Mouse (Mus musculus): ENCODE measurements around the gene Ucp2.

- TF ChIP-seq USF1 (IDR thresholded peaks at IDR 0.05; ENCODE audit: low read depth): no peak
- no peak for TF ChIP-seq POLR2A (IDR thresholded peaks at IDR 0.05; ENCODE audit: insufficient read length, low read depth)
- TF ChIP-seq TCF3 (IDR thresholded peaks at IDR 0.05; ENCODE audit: insufficient read length, low read depth): no peak
- TF ChIP-seq POLR2AphosphoS2 (IDR thresholded peaks at IDR 0.05; ENCODE audit: insufficient read length, low read depth): no peak
- no peak for TF ChIP-seq MYOG (IDR thresholded peaks at IDR 0.05; ENCODE audit: control insufficient read depth in 1 of 3, insufficient read depth in 1 of 3, insufficient read length in 2 of 3, low read depth in 2 of 3)
- TF ChIP-seq TCF12 (IDR thresholded peaks at IDR 0.05; ENCODE audit: insufficient read depth, poor library complexity, severe bottlenecking): no peak
- no peak for TF ChIP-seq MAX (IDR thresholded peaks at IDR 0.05; ENCODE audit: low read depth)
- TF ChIP-seq E2F4 (IDR thresholded peaks at IDR 0.05; ENCODE audit: insufficient read depth): no peak
- TF ChIP-seq SRF (IDR thresholded peaks at IDR 0.05; ENCODE audit: control insufficient read depth, insufficient read length, low read depth): no peak
These were observed 1.9 kb downstream of the Ucp2 start for GRCm38 (mm10) chr7:100495042-100495441.
